Mouse (Mus musculus) liver, embryonic 14.5 days (tissue): Measurements from ENCODE around the gene Rbm15.

ENCODE experiments used
- CTCF ChIP-seq: IDR thresholded peaks from 2 replicates; pipeline ENCODE4 v1.5.1; 2016; ENCODE audit warnings: antibody characterized with exemption, low read depth, control low read depth
- EP300 ChIP-seq: IDR thresholded peaks from 2 replicates; pipeline ENCODE4 v1.6.1; 2016; ENCODE audit warnings: antibody characterized with exemption, low read depth

DNA sequence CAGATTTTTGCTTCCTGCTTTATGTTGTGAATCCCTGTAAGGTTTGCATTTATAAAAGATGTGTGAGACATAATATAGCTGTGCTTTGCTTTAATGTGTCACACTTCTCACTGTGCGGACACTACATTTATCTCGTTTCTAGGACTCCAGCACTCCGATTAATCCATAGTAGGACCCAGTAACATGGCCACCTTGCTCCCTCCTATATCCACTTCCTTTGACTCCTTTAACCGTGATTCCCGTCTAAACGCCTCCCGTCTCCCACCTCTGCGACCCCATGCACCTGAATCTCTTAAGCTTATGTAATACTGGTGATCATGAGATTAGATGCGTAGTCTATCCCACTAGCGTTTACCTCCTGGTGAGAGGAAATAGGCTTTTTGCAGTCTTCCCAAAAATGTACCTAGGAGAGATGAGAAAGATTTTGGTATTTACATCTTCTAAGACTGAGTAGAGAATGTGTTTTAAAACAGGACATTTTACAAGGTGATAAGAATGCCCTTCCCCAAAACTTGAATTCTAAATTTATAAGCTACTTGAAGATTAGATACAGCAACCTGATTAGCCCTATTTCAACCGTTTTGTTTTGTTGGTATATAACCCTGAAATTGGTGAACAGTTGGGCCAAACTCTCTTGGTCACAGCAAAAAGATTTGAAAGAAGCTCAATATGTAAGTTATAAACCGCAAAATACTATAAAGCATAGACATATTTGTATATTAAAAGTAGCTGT is 895 bp upstream of the Rbm15 start:
- TF ChIP-seq CTCF (no peak), EP300 (no peak)
